Comparison of ENCODE assay signal across 8 mouse cellular contexts in the genomic region with DNA sequence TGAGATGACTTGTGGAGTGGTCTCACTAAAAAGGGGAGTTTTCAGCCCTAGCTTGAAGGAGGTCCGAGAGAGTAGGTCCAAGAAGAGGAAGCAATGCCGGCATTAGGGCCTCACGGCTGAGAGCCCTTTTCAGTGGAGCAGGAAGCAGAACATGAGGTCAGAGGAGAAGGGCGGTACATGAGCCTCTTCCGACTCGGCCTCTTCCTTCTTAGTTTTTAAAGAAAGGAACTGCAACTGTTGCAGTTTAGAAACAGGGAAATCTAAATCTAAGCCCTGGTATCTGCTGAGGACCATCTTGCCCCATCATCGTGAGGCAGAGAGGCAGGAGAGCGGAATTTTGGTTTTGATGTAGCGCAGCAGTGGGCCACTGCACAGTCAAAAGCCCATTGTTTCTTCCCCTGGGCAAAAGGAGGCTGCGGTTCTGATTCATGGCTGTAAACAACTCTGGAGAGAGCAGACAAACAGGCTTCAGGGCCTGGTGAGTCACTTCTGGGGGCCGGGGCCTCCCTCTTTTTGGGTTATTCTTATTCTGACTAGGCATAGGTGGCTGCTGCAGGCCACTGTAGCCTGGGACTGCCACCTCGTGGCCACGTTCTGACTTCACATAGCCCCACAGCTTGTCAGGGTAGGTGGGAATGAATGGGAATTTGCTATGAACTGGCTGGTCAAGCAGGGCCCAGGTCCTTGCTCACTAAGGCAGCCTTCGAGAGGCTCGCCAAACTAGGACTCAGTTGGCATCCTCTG. TPM values are rescaled to one million over a fixed set of nuclear protein-coding genes. Genes with fewer than 3 reads are reported as not detected.
DNase-seq lines count a peak whose midpoint lies in the region; ATAC-seq and TF ChIP-seq lines count a peak whose summit lies in the region.

A gene (plus strand): TSS at position 191 of the 744 bp plus-strand sequence.

- TF ChIP-seq CTCF in spleen, adult 2 months (IDR thresholded peaks at IDR 0.05; ENCODE audit: extremely low read depth, insufficient read depth, insufficient read length, insufficient replicate concordance): peak; percentile 85; the same call in 1 of the 2 replicates

- no peaks in the 10 kb centered on the region for H3K9me3 ChIP-seq in embryonic facial prominence, embryonic 10.5 days
- H3K9me3 ChIP-seq in limb, embryonic 10.5 days (replicated peaks): no peaks in the 10 kb centered on the region
- H3K9me3 ChIP-seq in midbrain, embryonic 13.5 days: no peaks in the 10 kb centered on the region

- peak within 1 kb of the TSS; percentile 58 for H3K27ac ChIP-seq in embryonic facial prominence, embryonic 10.5 days (replicated peaks)
- H3K27ac ChIP-seq in limb, embryonic 10.5 days: peak within 1 kb of the TSS; percentile 71
- H3K27ac ChIP-seq in midbrain, embryonic 13.5 days: no peak within 1 kb of the TSS
- H3K27ac ChIP-seq in spleen, adult 2 months (ENCODE audit: insufficient read depth, low read length): peak within 1 kb of the TSS; percentile 91

- no peaks in the 10 kb centered on the region for H3K27me3 ChIP-seq in embryonic facial prominence, embryonic 10.5 days (replicated peaks; ENCODE audit: low read depth, poor library complexity, severe bottlenecking)
- H3K27me3 ChIP-seq in limb, embryonic 10.5 days (ENCODE audit: low read depth, poor library complexity, severe bottlenecking): no peaks in the 10 kb centered on the region
- H3K27me3 ChIP-seq in midbrain, embryonic 13.5 days: no peaks in the 10 kb centered on the region
- H3K27me3 ChIP-seq in spleen, adult 2 months (ENCODE audit: control insufficient read depth, insufficient read depth, low read length): no peaks in the 10 kb centered on the region

- peaks cover 42% of the 10 kb centered on the region for H3K4me1 ChIP-seq in embryonic facial prominence, embryonic 10.5 days
- peaks cover 31% of the 10 kb centered on the region for H3K4me1 ChIP-seq in limb, embryonic 10.5 days
- H3K4me1 ChIP-seq in midbrain, embryonic 13.5 days (replicated peaks): peaks cover 23% of the 10 kb centered on the region
- H3K4me1 ChIP-seq in spleen, adult 2 months (ENCODE audit: control insufficient read depth, insufficient read depth, insufficient read length): peaks cover 16% of the 10 kb centered on the region

- H3K36me3 ChIP-seq in embryonic facial prominence, embryonic 10.5 days (replicated peaks): peaks cover 5% of the 10 kb centered on the region
- peaks cover 9% of the 10 kb centered on the region for H3K36me3 ChIP-seq in limb, embryonic 10.5 days
- H3K36me3 ChIP-seq in midbrain, embryonic 13.5 days: peaks cover 3% of the 10 kb centered on the region; the same call in 1 of the 2 replicates
- H3K36me3 ChIP-seq in spleen, adult 2 months (ENCODE audit: control insufficient read depth, insufficient read depth, low read length): peaks cover 3% of the 10 kb centered on the region; the same call in 1 of the 2 replicates

- peak within 1 kb of the TSS; percentile 31; the same call in 1 of the 2 replicates for H3K4me3 ChIP-seq in embryonic facial prominence, embryonic 10.5 days
- H3K4me3 ChIP-seq in limb, embryonic 10.5 days: peak within 1 kb of the TSS; percentile 18; the same call in 1 of the 2 replicates
- no peak within 1 kb of the TSS for H3K4me3 ChIP-seq in midbrain, embryonic 13.5 days (replicated peaks)
- peak within 1 kb of the TSS; percentile 52 for H3K4me3 ChIP-seq in spleen, adult 2 months (ENCODE audit: extremely low read depth, insufficient read depth, insufficient read length)

- WGBS in embryonic facial prominence, embryonic 10.5 days: 47% methylated on average over 15 of the region's 15 CpGs
- 56% methylated on average over 15 of the region's 15 CpGs for WGBS in limb, embryonic 10.5 days
- WGBS in midbrain, embryonic 13.5 days: 50% methylated on average over 15 of the region's 15 CpGs
- 7% methylated on average over 15 of the region's 15 CpGs for WGBS in spleen, adult 2 months

- DNase-seq in urinary bladder, adult 18-20 months (ENCODE audit: low spot score in 2 of 2): peak; percentile 63 to 77
- DNase-seq in urinary bladder, postnatal 10 days (ENCODE audit: low spot score): no peak
- DNase-seq in embryonic facial prominence, embryonic 10.5 days (ENCODE audit: low spot score): peak; percentile 79
- peak; percentile 48 for DNase-seq in kidney, adult 11 months
- peak; percentile 76 for DNase-seq in limb, embryonic 10.5 days (ENCODE audit: low spot score)
- peak; percentile 38 to 70 for DNase-seq in spleen, adult 2 months (ENCODE audit: low read depth in 1 of 2, low spot score in 2 of 2)

- peak within 1 kb of the TSS; percentile 25; the same call in 1 of the 2 replicates for H3K9ac ChIP-seq in midbrain, embryonic 13.5 days (replicated peaks)

- no peak within 1 kb of the TSS for H3K4me2 ChIP-seq in midbrain, embryonic 13.5 days (replicated peaks)

- ATAC-seq in granulocyte monocyte progenitor cell, adult 5-6 weeks (replicated peaks; ENCODE audit: poor library complexity, severe bottlenecking): peak; percentile 60
- ATAC-seq in midbrain, embryonic 13.5 days: peak; percentile 53; the same call in 1 of the 2 replicates

- no peak for TF ChIP-seq POLR2A in spleen, adult 2 months (IDR thresholded peaks at IDR 0.05; ENCODE audit: low read depth, low read length)

RNA-seq across cellular contexts. Expression of the gene that starts here (rescaled TPM):
- polyA plus RNA-seq in embryonic facial prominence, embryonic 10.5 days (2016; fragmentation: Nextera tagmentation; extraction: Ambion mirVana): 2.5 and 2.9 TPM in 2 replicates
- total RNA-seq in granulocyte monocyte progenitor cell, adult 5-6 weeks (2014; fragmentation: Nextera tagmentation): 38.2 and 44.5 TPM in 2 replicates
- total RNA-seq in granulocyte monocyte progenitor cell, adult 5-6 weeks (2017): 35.5 and 35.6 TPM in 2 replicates
- polyA plus RNA-seq in limb, embryonic 10.5 days (2016; fragmentation: Nextera tagmentation; extraction: Ambion mirVana): 1.8 TPM in 2 replicates
- polyA plus RNA-seq in midbrain, embryonic 13.5 days (2015; fragmentation: Nextera tagmentation; extraction: Ambion mirVana): 1.4 and 2.0 TPM in 2 replicates
- 36.6 and 37.6 TPM in 2 replicates for polyA plus RNA-seq in spleen, adult 2 months (2012; rRNA removed)
